Mouse (Mus musculus): ENCODE measurements around the gene Jarid2.

The Jarid2 gene

GRCm38 (mm10) chr13:44953546-44954231, 224.4 kb downstream of the Jarid2 start:
- in situ Hi-C loops (cut with MboI, MseI) = no loop called here

GRCm38 (mm10) chr13:44954232-44954568, 224.9 kb downstream of the Jarid2 start:
- in situ Hi-C loops (cut with MboI, MseI) = no loop called here

GRCm38 (mm10) chr13:44955781-44956180, 226.5 kb downstream of the Jarid2 start:
- in situ Hi-C loops (cut with MboI, MseI) = no loop called here

- in situ Hi-C loops (cut with MboI, MseI) = no loop called here
These were observed 227.8 kb downstream of the Jarid2 start for GRCm38 (mm10) chr13:44957049-44957448.

GRCm38 (mm10) chr13:44960542-44961291, 231.4 kb downstream of the Jarid2 start:
- in situ Hi-C loops (cut with MboI, MseI) = no loop called here

Measured in T-helper 17 cell (primary cell).